Mouse (Mus musculus) c-Kit-positive CD71-positive TER-119-negative erythroid progenitor cells, embryonic 14.5 days (primary cell): ENCODE measurements around the gene 1500011B03Rik.
A peak's percentile ranks its signal among the peaks of the same experiment; 100 is the strongest.

Source experiments
- DNase-seq: peaks from one replicate; pipeline ENCODE4 v3.0.0-alpha.2; 2013; ENCODE audit warnings: low read depth

The 1500011B03Rik gene

DNA sequence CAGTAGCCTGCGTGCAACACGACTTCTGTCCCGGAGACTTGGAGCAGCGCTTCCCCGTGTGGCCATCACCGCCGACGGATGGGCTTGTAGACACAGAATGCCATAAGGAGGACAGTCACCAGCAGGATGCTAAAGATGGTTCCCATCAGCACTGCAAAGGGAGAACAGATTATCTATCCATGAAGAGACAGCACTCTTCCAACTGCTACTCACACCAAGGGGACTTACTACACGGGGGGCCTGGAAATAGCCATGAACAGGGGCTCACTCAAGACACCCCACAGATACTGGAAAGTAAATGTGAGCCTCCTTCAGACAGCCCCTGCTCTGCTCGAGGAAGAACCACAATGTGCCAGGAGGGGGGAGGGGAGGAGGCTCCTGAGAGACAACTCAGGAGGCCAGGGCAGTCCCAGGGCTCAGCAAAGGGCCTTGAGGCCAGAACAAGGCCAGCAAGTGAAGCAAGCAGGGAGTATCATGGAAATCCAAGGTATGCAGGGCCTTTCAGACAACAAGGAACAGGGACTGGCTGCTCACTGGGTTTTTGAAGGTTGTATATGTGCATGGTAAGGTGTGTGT, 14.0 kb downstream of the 1500011B03Rik start:
- DNase-seq = no peak

DNA sequence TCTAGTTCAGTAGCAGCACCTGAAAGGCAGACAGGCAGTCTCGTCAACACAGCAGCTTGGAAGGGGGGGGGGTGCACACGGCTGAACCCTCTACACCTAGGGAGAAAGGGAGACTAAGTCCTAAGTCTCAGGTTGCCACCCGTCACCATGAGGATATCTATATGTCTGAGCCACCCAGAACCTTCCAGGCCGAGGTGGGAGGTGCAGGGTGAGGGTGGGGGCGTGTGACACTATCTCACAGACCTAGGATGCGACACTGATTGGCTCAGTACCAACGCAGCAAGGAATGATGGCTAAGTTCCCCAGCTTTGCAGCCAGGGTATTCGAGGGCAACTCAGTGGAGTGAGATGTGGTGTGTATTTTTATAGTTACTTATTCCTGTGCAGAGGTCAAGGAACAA, 14.9 kb downstream of the 1500011B03Rik start:
- DNase-seq = no peak

DNA sequence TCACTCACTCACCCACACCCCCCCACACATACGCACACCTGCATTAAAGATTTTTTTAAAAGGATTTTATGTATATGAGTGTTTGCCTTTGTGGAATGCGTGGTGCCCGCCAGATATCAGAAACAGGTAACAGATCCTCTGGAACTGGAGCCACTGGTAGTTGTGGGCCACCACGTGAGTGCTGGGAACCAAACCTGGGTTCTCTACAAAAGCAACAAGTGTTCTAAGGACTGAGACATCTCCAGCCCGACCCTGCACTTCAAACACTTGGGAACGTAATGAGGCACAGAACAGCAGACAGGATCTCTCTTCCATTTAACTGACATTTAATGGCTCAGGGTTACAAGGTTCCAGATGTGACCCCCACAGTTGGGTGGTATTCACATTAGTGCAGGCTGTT, 15.4 kb downstream of the 1500011B03Rik start:
- DNase-seq = no peak

DNA sequence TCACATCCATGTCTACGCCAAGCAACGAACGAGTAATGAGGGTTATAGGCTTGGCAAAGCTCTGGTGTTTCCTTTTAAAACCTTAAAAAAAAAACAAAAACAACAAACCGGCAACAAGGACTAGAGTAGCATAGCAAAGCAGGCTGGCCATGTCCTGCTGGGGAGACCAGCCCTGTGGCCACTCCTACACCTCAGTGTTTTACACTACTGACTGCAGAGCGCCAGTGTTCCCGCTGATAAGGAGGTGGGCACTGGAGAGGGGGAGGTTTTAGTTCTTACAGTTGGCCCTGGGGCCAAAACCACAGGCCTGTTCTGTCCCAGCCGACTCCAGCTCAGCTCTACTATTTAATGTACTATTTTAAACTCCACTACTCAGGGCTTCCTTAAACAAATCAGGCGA, 15.8 kb downstream of the 1500011B03Rik start:
- no peak for DNase-seq

DNA sequence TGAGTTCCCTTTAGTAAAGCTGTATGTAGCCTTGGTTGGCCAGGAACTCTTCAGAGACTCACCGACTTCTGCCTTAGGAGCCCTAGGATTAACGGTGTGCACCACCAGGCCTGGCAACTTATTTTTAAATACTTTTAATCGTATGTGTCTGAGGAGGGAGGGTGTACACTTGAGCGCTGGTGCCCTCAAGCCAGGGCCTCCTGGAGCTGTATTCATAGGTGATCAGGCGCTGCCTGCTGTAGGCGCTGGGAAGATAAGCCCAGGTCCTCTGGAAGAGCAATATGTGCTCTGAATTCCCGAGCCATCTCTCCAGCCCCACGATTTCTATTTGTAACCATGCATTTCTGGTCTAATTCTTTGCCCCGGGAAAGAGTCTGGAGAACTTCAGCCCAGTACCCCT, 16.2 kb downstream of the 1500011B03Rik start:
- DNase-seq = no peak

DNA sequence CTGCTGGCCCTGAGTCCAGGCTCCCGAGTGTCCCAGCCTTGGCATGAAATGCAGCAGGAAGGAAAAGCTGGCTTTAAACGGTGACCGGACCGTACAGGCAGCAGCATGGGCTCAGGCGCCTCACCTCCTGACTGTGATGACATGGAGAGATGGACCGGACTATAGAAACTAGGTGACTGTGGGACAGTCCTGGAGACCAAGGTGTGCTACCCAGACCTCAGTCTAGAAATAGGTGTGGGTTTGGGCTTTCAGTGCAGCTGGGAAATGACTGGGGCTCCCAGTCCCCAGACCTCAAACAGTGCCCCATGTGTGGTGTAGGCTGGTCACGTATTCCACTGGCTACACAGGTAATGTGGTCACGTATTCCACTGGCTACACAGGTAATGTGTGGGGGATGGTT, 16.6 kb downstream of the 1500011B03Rik start:
- no peak for DNase-seq

DNA sequence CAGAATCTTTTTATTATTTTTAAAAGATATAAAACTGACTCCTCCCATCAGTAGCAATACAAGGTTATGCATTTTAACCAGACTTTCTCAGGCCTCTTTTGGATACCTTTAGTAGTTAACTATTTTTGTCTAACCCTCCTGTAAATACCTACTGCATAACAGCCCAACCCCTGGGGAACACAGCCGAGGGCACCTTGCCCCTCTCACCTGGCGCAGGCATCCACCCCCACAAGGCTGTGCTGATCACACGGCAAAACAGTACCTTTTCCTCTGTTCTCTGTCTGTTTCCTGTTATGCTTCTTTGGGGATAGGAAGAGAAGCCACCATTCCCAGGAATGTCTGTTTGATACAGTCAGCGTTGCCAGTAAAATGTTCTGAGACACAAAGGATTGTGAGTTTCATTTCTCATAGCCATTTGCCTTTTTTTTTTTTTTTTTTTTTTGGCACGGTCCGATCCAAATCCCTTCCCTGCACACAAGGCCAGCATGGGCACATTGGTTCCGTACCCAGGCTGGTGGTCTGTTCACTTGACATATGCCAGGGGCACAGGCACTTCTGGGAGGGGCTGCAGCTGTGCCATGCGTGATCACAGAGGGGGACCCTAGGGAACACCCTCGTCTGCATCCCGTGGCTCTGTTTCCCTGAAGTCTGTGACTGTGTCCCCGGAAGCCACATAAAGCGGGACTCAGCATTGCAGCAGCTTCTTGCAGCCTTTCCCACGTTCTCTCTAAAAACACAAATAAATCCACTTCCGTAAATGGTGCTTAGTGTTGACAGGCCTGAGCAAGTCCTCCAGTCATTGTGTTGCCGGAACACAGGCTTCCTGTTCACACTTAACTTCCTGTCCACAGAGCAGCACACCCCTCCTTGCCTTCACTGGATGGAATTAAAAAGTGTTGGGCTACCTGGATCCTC, 17.6 kb downstream of the 1500011B03Rik start:
- no peak for DNase-seq

DNA sequence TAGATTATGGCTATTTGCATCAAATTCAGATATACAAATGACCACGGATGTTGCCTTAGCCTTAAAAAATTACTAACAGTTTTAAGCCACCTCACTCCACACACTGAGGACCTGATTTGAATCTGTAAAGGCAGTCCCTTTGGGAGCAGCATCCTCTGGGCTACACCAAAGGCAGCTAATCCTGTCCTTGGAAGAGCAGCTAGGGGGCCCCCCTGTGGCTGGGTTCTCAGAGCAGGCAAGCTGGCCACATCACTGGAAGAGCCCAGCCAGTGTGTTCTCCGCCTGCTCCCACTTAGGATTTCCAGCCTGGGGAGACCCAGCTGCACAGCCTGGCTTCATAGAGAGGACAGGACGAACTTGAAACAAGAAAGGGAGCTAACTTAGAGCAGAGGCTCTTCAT, 18.3 kb downstream of the 1500011B03Rik start:
- DNase-seq = no peak

DNA sequence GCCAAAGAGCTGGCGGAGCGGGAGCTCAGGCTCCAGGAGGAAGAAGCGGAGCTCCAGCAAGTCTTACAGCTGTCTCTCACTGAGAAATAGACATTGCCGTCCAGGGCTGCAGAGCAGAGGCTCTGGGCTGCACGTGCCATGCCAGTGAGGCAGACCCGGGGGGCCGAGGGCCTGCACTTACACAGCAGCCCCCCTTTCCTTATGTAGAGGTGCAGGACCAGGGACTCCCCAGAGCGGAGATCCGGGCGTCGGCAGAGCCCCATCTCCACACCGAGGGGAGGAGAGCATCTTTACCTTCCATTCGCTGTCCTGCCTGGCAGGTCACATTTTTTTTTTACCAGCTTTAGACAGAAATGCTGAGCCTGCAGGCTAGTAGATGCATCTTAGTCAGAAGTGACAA, 18.9 kb downstream of the 1500011B03Rik start:
- DNase-seq = no peak

DNA sequence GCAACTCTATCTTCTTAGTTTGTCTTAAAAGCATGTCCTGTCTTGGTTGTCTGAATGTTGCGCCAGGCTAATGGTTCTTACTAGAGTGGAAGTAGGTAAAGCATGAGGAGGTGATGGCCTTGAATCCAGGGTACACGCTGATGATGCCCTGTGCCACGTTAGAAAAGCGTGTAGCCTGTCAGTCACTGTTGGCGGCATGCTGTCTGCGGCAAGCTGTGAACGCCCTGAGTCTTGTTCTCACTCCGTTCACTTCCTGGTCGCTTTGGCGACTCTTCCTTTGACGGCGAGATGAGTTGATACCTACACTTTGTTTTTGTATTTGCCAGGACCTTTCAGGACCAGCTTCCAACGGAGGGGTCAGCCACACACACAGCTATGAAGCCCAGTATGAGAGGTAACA, 20.0 kb downstream of the 1500011B03Rik start:
- no peak for DNase-seq

DNA sequence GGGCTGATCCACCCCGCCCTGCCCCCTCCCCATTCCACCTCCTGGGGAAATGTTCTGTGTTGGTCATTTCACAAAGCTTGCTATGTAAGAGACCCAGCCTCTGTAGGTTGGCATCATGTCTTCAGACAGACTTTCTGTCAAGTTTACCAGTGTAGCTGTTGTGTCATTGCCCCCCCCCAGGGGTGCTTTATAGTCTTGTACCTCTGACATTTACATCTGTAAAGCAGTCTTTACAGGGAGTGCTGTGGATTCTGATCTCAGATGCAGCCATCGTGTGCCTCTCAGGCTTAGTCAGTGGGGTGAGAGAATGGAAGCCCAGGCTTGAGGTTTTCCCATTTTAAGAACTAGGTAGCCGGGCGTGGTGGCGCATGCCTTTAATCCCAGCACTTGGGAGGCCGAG, 21.4 kb downstream of the 1500011B03Rik start:
- DNase-seq = no peak

DNA sequence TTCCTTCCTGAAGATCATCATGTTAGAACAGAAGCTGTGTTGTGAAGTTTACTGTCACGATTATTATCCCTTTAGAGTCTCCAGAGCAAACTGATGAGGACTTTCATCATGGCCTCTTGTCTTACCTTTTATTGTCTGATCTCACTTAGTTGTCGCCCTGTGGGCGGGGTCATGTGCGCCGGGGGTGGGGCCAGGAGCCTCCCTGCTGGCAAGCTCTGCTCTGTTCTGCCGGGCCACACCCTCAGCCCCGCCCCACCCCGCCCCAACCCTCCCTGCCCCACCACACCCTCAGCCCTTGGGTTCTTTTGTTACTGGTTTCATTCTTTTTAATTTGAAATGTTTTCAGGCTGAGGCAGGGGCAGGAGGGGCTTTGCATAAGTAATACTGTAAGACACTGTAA, 22.2 kb downstream of the 1500011B03Rik start:
- peak; percentile 77 for DNase-seq

DNA sequence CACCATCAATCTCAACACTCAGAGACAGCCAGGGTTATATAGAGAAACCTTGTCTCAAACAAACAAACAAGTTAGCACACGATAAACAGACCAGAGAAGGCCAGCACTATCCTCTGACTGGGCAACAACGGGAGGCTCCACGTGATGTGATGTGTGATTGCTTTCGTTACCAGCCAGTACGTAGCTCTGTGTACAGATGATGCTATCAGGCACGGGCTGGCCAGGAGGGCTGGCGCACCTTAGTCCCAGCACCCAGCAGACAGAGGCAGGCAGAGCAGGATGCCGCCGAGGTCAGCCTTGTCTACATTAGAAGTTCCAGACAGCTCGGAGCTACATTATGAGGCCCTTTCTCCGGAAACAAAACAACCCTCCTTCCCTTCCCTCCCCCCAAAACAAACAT, 23.4 kb downstream of the 1500011B03Rik start:
- DNase-seq = no peak

DNA sequence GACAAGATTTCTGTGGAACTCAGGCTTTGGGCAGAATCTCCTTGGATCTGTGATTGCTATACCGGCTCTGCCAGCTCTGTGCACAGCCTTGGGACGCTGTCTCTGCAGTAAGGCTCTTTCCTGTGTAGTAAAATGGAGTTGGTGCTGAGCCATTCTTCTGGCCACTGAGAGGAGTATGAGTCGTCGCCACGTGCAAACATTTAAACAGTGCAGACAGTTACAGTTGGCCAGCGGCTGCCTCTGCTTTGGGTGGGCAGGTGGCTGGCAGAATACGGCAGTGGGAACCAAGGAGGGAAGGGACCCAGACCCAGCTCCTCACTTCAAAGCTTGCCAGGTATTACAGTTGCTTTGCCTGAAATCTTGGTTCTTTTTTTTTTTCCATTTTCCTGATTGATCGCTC, 26.0 kb downstream of the 1500011B03Rik start:
- no peak for DNase-seq

DNA sequence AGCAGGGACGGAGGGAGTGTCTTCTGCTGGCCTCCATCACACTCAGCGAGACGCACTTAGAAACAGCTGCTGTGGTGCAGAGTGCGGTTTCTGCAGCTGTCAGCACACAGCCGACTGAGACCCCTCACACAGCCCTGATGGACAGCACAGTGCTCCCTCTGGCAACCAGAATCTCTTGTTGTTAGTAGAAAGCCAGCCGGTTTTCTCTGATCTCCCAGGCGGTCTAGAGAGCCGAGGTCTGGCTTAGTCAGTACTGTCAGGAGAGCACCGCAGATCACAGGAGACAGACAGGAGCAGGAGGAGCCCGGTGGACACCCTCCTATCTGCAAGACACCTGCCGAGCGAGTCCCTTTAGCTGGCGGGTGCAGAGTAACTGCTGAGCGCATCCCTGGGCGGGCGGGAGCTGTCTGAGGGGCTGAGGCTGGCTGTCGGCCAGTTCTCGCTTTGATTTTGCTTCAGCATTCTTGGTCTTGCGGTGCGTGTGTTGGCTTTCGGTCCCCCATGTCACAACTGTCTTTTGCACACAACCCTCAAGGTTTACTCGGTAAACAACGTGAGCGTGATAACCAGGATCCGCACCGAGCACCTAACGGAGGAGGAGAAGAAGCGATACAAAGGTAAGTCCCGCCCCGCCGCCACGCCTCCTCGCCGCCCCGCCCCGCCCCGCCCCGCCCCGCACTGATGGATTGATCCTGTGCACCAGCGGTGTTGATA, 26.8 kb downstream of the 1500011B03Rik start:
- no peak for DNase-seq

DNA sequence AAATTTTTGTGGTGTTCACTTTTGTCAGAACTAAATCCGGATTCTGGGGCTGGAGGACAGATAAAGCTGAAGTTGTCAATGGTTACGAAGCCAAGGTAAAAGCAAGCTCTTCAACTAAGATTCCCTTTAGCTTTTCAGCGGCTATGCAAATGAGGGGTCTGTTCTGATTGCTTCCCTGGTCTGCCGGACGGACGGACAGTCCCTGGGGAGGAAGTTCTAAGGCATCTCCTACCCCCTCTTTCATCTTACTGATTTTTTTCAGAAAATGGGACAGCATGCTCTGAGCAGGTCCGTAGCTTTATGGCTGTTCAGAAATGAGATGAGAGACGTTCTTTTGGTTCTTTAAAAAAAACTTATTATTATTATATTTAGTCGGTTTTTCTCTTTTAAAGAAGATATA, 27.6 kb downstream of the 1500011B03Rik start:
- DNase-seq = no peak

DNA sequence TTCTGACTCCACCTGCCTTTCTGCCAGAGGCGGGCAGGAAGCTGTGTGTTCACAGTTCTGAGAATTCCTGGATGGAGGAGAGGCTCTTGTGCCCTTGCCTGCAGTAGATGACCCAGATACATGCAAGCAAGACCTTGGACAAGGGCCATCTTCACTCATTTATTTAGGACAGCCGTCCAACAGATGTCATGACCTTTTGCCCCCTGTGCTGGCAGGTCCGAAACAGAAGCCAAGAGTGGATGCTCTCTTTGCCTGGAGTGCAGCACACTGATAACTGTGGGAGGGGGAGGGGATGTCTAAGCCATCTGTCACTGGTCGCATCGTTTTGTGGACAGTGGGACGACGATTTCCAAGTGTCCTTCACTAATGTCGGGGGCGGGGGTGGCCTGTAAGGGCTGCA, 28.0 kb downstream of the 1500011B03Rik start:
- DNase-seq = no peak

DNA sequence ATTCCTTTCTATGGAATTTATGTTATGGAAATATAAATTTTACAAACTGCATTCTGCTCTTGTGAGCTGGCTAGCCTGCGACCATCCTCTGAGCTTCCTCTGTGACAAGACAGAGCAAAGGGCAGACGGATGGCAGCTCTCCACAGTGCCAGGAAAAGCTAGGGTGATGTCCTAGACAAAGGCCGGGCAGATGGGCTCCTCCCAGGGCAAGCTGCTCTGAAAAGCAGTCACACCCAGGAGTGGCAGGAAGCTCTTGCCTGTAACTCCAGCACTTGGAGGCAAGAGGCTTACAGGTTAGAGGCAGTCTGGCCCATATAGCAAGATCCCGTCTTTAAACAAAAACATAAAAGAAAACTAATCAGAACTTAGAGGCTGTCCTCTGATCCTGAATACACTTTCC, 28.7 kb downstream of the 1500011B03Rik start:
- no peak for DNase-seq

DNA sequence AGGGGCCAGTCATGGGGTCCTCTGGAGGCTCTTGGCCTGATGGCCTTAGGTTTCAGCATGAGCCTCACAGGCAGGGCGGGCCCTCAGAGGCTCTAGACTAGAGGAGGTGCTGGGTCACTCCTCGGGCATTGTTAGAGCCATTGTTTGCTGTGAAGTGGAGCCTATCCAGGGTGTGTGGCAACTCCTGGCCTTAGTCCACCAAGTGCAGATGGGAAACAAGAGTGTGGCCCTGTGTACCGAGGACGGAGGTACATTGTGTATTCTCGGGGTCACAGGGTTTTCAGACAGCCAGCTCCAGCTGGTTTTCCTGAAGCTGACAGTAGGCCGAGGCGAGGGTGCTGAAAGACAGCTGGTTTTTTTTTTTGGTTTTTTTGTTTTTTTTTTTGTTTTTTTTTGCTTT, 30.0 kb downstream of the 1500011B03Rik start:
- no peak for DNase-seq

DNA sequence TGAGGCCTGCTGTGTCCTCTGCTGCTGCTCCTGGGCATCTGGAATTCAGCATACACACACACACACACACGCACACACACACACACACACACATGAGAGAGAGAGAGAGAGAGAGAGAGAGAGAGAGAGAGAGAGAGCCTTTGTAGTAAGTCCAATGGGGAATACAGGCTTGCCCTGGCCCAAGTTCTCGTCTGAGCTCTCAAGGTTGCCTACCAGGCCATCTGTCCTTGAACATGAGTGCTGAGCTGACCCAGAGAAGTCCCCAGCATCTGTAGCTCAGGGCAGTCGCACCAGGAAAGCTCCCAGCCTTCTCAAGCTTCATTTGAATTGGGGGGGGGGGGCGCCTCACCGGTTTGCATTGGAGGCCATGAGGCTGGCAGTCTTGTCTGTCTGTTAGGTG, 38.1 kb downstream of the 1500011B03Rik start:
- DNase-seq = no peak

DNA sequence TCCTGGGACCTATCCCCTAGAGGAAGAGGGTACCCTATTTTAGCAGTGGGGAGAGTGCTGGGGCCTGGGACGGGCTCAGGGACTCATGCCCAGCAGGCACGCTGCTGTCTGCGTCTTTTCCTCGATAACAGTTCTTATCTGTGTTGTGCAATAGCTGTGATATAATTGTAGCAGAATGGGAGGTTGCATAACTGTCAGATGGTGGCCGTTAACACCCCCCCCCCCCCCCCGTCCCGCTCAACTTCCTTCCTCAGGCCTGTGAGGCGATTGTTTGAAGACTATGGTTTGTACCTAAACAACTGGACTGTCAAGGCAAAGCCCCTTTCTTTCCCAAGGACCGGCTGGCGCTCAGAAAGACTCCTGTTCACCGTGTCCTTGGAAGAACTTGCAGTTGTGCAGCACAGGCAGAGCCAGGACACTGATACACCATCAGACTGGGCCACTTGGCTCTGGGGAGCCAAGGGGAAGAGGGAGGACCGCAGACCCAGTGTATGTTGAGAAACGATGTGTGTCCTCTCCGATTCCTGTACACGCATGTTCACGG, 38.6 kb downstream of the 1500011B03Rik start:
- no peak for DNase-seq

DNA sequence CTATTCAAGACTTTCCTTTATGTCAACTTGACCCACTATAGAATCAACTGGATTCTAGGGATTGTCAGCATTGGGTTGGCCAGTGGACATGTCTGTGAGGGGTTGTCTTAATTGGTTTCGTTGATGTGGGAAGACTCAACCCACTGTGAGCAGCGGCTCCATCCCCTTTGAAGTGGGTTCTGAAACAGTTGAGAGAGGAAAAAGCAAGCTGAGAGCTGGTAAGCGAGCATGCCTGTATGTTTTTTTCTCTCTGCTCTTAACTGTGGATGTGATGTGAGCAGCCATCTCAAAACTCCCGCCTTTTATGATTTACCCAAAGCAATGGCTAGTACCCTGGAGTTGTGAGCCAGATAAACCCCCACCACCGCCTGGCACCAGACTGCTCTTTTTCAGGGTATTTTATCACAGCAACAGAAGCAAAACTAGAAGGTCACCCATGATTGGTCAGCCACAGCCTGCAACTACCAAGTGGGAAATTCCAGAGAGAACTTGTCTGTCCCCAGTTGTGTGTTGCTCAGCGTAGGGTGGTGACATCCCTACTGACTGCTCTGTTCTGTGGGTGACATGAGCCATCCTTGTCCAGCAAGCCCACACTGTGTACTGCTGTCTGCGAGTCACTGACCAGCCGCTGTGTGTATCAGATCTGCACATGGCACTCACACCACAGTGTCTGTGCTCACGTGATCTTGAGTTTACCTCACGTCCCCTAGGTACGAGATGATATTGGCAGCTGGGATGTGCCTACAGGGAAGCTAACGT, 39.7 kb downstream of the 1500011B03Rik start:
- DNase-seq = no peak
